Mouse (Mus musculus): ENCODE results near the gene Tmem145.

- TF ChIP-seq CTCF (IDR thresholded peaks at IDR 0.05; ENCODE audit: low read depth, low read length), result no peak
- TF ChIP-seq POLR2A (IDR thresholded peaks at IDR 0.05; ENCODE audit: insufficient read depth, low read length), result no peak
These were observed 8.9 kb upstream of the Tmem145 start for GRCm38 (mm10) chr7:25296945-25297453.
